Mouse (Mus musculus): ENCODE data around the gene Mettl23.
"Not testable (repeated sequence)": the region's sequence is repeated elsewhere in the genome, so short reads cannot be mapped to it uniquely, and the experiment has no call there.

The Mettl23 gene

DNA sequence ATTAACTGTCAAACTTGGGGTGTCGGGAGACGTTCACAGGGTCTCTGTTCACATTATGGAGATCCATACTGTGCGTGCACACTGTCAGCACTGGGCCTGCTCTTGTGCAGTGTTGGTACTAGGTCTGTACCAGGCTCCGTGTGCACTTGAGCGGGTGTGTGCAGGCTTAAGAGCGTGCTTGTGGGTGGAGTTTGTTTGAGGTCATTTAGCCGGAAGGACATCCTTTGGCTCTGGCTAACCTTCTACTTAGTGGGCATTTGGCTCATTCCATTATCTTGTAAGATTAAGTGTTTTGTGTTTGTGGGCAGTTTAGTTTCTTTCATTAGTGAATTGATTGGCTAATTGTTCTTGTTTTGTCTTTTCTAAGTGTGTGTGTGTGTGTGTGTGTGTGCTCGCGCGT is 39.4 kb downstream of the Mettl23 start:
- no peak for DNase-seq (ENCODE audit: low spot score)

DNA sequence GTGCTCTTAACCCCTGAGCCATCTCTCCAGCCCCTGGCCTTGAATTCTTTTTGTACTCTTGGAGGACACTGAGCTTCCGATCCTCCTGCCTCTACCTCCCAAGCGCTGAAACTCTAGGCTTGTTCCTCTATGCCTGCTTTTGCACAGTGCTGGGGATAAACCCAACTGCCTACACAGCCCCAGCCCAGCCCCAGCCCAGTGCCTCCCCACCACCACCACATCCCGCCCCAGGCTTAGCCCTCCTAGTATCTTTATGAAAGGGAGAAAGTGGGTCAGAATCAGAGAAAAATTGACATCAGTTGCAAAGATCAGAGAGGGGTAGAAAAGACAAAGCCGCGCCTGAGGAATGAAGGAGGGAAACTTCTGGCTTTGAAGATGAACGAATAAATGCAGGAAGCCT is 41.0 kb downstream of the Mettl23 start:
- DNase-seq (ENCODE audit: low spot score), result no peak

DNA sequence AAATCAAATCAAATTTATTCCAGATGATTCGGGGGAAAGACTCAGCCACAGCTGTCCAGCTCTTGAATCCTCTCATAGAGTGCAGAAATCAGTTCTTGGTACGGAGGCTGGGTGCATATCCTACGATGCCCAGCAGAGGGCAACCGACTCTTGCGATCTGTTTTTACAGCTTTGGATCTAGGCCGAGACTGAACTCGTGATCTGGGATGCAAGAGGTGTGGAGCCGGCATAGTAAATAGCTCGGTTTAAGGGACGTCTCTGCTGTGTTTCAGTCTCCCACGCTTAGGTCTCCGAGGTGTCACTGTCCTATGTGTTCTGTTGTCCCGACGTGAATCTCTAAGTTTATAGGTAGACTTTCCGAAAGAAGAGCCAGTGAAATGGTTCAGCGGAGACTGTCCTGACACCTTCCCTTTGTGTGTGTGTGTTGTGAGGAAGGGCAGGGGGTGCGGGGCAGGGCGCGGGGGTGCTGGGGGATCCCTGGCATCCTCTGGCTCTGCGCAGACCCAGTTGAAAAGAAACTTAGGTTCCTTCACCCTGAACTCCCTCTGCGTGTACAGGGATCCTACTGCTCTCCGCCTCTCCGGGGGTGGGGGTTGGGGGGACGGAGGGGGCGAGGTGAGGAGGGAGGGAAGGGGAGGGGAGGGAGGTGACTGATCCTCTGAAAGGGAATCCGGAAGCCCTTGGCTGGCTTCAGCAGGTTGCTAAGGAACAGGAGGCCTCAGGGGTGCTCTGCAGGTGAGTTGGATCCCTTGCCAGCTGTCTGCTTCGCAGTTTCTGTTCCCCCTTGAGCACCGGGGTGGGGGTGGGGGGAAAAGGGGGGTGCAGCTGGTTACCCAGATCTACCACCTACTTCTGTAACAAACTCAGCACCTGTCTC is 42.4 kb downstream of the Mettl23 start:
- DNase-seq (ENCODE audit: low spot score), result peak; percentile 58

DNA sequence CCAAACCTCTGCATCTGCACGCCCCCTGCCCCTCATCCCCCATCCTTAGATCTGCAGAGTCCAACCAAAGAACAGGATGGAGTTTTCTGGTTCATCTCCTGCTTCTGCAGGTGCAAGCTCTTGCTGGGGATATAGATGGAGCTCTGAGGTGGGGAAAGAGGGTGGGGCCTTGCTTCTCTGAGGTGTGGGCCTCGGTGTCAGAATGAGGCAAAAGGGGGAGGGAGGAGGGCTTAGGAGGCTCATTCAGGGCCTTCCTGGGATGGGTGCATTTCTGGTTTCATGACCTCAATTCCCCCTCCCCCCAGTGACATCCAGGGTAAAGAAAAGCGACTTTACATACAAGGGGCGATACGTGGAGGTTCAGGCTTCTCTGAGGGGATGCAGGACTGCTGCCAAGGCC is 44.1 kb downstream of the Mettl23 start:
- DNase-seq (ENCODE audit: low spot score), result no peak

- DNase-seq (ENCODE audit: low spot score), result no peak
These were observed 50.7 kb downstream of the Mettl23 start for GRCm38 (mm10) chr11:116893532-116894442.

DNA sequence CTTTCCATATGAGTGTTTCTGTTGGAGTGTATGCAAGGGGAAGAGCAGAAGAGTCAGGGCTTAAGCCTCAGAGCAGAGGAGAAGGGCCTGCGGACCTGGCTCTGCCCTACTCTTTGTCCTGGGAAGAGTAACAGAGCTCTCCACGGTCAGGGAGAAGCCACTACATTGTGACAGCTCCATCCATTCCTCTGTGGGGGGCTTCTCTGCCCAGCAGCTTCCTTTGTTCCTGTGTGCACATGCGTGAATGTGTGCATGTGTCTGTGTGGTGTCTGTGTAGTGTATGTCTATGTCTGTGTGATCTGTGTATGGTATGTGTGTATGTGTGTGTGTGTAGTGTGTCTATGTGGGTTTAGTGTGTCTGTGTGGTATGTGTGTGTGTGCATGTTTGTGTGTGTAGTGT is 52.3 kb downstream of the Mettl23 start:
- no peak for DNase-seq (ENCODE audit: low spot score)

DNA sequence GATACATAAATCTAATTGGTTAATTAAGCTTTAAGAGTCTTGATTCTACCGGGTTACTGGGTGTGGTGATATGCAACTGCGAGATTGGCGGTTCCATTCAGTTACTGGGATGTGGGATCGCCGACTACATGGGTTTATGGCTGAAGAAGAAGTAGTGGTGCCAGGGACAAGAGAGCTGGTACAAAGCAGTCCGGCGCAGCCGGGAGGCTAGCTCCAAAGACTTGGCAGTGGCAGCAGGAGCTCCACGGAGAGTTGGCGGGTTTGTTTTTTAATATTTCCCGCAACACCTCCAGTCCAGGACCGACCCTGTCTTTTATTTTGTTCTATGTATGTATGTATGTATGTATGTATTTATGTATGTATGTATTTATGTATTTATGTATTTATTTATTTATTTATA is 56.2 kb downstream of the Mettl23 start:
- no peak for DNase-seq (ENCODE audit: low spot score)

- DNase-seq (ENCODE audit: low spot score), result not testable (repeated sequence)
These were observed 59.5 kb downstream of the Mettl23 start for GRCm38 (mm10) chr11:116902588-116902987.

All from c-Kit-positive CD71-positive TER-119-positive erythroid progenitor cells, embryonic 14.5 days (primary cell).